Mouse (Mus musculus) forebrain, embryonic 12.5 days (tissue): ENCODE results near the gene Megf8. TPM values are rescaled to one million over a fixed set of nuclear protein-coding genes. Genes with fewer than 3 reads are reported as not detected.

Experiments used
- ATAC-seq: fragments of 200-750 bp; cut with Nextera tagmentation; 2 replicates; pipeline ENCODE4 v1.8.0; 2017; ENCODE audit warnings: moderate TSS enrichment; ENCODE audit not compliant: low FRiP score
- H3K27ac ChIP-seq: fragments of 300-500 bp; sonication (generic); 2 replicates; pipeline ENCODE4 v1.5.1; 2016; ENCODE audit warnings: mild to moderate bottlenecking
- H3K27me3 ChIP-seq: fragments of 300-500 bp; sonication (generic); 2 replicates; pipeline ENCODE4 v1.6.1; 2016; ENCODE audit warnings: mild to moderate bottlenecking
- H3K36me3 ChIP-seq: fragments of 300-500 bp; sonication (generic); replicated peaks from 2 replicates; pipeline ENCODE4 v1.6.1; 2016; ENCODE audit warnings: mild to moderate bottlenecking
- H3K4me1 ChIP-seq: fragments of 300-500 bp; sonication (generic); 2 replicates; pipeline ENCODE4 v1.6.1; 2016
- H3K4me2 ChIP-seq: fragments of 300-500 bp; sonication (generic); 2 replicates; pipeline ENCODE4 v1.6.1; 2016; ENCODE audit warnings: mild to moderate bottlenecking, moderate library complexity
- H3K4me3 ChIP-seq: fragments of 300-500 bp; sonication (generic); replicated peaks from 2 replicates; pipeline ENCODE4 v1.5.1; 2016; ENCODE audit warnings: mild to moderate bottlenecking
- H3K9ac ChIP-seq: fragments of 300-500 bp; sonication (generic); 2 replicates; pipeline ENCODE4 v1.6.1; 2016; ENCODE audit warnings: mild to moderate bottlenecking
- H3K9me3 ChIP-seq: fragments of 300-500 bp; sonication (generic); 2 replicates; pipeline ENCODE4 v1.6.1; 2016
- WGBS: fragments of 180-500 bp; shearing (Covaris S2); methylation state at CpG from one replicate; pipeline ENCODE4 v1.1.7; 2016; 5-methylcytosine and 5-hydroxymethylcytosine counted together
- polyA plus RNA-seq: library from polyadenylated mRNA; unstranded; fragments of >200 nt; fragmentation: Nextera tagmentation; extraction: Ambion mirVana; gene quantifications from 2 replicates; pipeline ENCODE4 v1.2.1, GENCODE M21; 2016

Megf8 gene
- polyA plus RNA-seq, 1 experiment from 2014 or later = 18.8 TPM

- Histone ChIP-seq H3K36me3 (peaks cover 90% of the 10 kb centered on the region), H3K27me3 (no peaks in the 10 kb centered on the region), H3K27ac (no peak overlapping the region), H3K4me3 (no peak overlapping the region), H3K9ac (peak overlapping the region; percentile 17; the same call in 1 of the 2 replicates), H3K4me1 (peaks cover 29% of the 10 kb centered on the region), H3K4me2 (no peak overlapping the region), H3K9me3 (0 out of 2 replicates have a peak, but pooled peaks cover 7% of the 10 kb centered on the region)
- WGBS = 66% methylated on average over 7 of the region's 7 CpGs
- ATAC-seq = no peak
These were observed 24.9 kb upstream of the Megf8 start for GRCm38 (mm10) chr7:25292107-25292506.

GRCm38 (mm10) chr7:25293191-25293739 is 23.7 kb upstream of the Megf8 start:
- H3K9me3 ChIP-seq = 0 out of 2 replicates have a peak, but pooled peaks cover 7% of the 10 kb centered on the region
- WGBS = 79% methylated on average over 10 of the region's 10 CpGs
- H3K4me1 ChIP-seq = peaks cover 32% of the 10 kb centered on the region
- no peak for ATAC-seq
- no peak overlapping the region for H3K9ac ChIP-seq
- H3K4me2 ChIP-seq = no peak overlapping the region
- no peak overlapping the region for H3K4me3 ChIP-seq
- peaks cover 78% of the 10 kb centered on the region for H3K36me3 ChIP-seq
- H3K27ac ChIP-seq = peak overlapping the region; percentile 5; the same call in 1 of the 2 replicates
- H3K27me3 ChIP-seq = no peaks in the 10 kb centered on the region

- Histone ChIP-seq H3K27me3 (no peaks in the 10 kb centered on the region), H3K4me1 (peaks cover 35% of the 10 kb centered on the region), H3K27ac (no peak overlapping the region; the same call in 1 of the 2 replicates), H3K4me2 (no peak overlapping the region), H3K4me3 (no peak overlapping the region), H3K9me3 (0 out of 2 replicates have a peak, but pooled peaks cover 6% of the 10 kb centered on the region), H3K9ac (no peak overlapping the region), H3K36me3 (peaks cover 66% of the 10 kb centered on the region)
- ATAC-seq = no peak
- WGBS = 89% methylated on average over 4 of the region's 4 CpGs
These were observed 22.5 kb upstream of the Megf8 start for GRCm38 (mm10) chr7:25294495-25294894.

GRCm38 (mm10) chr7:25294960-25295722 is 21.8 kb upstream of the Megf8 start:
- no peak overlapping the region for H3K4me3 ChIP-seq
- no peak for ATAC-seq
- no peak overlapping the region for H3K9ac ChIP-seq
- no peaks in the 10 kb centered on the region for H3K27me3 ChIP-seq
- no peak overlapping the region for H3K4me2 ChIP-seq
- H3K27ac ChIP-seq = 0 out of 2 replicates have a peak overlapping the region, but pooled peaks have one; percentile 98
- H3K9me3 ChIP-seq = no peaks in the 10 kb centered on the region
- peaks cover 35% of the 10 kb centered on the region for H3K4me1 ChIP-seq
- 89% methylated on average over 12 of the region's 12 CpGs for WGBS
- peaks cover 59% of the 10 kb centered on the region for H3K36me3 ChIP-seq

DNA sequence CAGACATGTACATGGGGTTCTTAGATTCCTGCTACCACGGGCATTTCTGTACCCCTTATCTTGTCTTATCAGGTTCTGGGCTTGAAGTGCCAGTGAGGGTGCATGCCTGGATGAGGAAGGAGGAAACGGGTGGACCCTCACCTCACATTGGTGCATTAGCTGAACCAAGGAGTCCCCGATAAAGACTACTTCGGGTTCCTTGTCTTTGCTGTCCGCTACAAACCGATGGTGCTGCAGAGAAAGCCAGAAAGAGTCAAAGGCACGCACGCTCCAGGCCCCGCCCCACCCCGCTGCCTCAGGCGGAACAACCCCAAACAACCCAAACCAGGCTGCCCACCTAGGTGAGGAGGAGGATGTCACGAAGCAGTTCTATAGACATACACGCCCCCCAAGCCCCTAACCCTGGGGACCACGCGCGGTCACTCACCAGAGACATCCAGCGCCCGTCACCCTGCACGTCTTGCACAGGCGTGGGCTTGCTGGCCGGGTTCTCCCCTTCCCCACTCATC is 20.0 kb upstream of the Megf8 start:
- Histone ChIP-seq H3K4me3 (peak overlapping the region; percentile 86), H3K9me3 (no peaks in the 10 kb centered on the region), H3K4me2 (peak overlapping the region; percentile 79), H3K27me3 (no peaks in the 10 kb centered on the region), H3K9ac (peak overlapping the region; percentile 91), H3K27ac (peak overlapping the region; percentile 98), H3K4me1 (peaks cover 25% of the 10 kb centered on the region), H3K36me3 (peaks cover 41% of the 10 kb centered on the region)
- ATAC-seq = peak; percentile 49; the same call in 1 of the 2 replicates
- WGBS = under 1% methylated on average over 21 of the region's 21 CpGs

- Histone ChIP-seq H3K9me3 (no peaks in the 10 kb centered on the region), H3K4me3 (peak within 1 kb of the TSS; percentile 86), H3K27me3 (no peaks in the 10 kb centered on the region), H3K9ac (peak within 1 kb of the TSS; percentile 91), H3K36me3 (peaks cover 34% of the 10 kb centered on the region), H3K27ac (peak within 1 kb of the TSS; percentile 98), H3K4me2 (peak within 1 kb of the TSS; percentile 79), H3K4me1 (peaks cover 21% of the 10 kb centered on the region)
- under 1% methylated on average over 52 of the region's 52 CpGs for WGBS
- ATAC-seq = peak; percentile 92
These were observed 19.3 kb upstream of the Megf8 start, which contains the start of gene Pafah1b3 for GRCm38 (mm10) chr7:25297454-25298325. Pafah1b3 (minus strand) TSS chr7:25297986.

DNA sequence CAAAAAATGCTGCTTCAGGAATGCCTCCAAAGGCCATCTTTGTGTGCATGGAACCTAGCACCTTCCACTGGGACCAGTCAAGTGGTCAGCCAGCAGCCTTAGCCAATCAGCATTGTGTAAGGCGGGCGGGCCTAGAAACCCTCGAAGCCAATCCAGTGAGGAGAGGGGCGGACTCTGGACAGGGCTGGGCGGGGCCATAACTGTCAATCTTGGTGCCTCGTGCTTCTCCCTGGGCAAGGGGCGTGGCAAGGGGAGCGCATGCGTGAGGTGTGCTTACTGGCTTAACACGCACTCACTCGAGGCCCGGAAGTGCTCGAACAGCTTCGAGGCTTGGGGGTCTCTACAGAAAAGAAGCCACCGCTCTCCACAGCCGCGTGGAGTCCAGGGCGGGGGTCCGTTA is 15.9 kb upstream of the Megf8 start, which contains the start of gene Prr19:
Prr19 (plus strand) TSS at position 349 of the 400 bp plus-strand sequence.
- 57% methylated on average over 19 of the region's 19 CpGs for WGBS
- no peak within 1 kb of the TSS for H3K4me3 ChIP-seq
- H3K4me2 ChIP-seq = no peak within 1 kb of the TSS

DNA sequence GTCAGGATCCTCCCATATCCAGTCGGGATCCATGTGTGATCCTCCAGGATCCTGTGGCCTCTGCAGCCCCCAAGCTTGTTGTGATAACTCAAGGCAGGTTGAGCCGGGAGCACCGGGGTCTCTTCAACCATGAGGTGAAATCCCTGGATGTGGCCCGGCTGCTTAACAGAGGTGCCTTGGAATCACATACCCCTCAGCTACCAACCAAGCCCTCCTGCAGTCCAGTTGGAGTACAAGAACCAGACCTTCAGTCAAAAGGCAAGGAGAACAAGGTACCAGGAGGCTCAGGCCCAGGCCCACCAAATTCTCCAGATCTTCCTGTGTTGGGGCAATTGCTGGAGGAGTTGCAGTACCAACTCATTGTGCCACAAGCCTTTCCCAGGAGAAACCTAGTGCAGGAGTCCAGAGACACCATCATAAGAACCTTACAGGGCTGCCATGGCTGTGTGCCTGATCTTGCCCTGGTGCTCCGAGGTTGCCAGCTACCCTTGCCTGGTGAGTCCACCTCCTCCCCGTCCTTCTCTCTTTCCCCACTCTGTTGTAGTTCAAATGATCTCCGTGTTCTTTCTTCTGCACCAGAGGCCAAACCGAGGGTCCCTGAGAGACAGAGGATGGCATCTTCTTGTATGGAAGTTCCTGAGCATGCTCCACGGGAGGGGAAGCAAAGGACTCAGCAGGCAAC is 13.8 kb upstream of the Megf8 start:
- Histone ChIP-seq H3K36me3 (no peaks in the 10 kb centered on the region), H3K4me2 (no peak overlapping the region), H3K4me3 (no peak overlapping the region), H3K9me3 (no peaks in the 10 kb centered on the region), H3K4me1 (peaks cover 17% of the 10 kb centered on the region), H3K9ac (no peak overlapping the region), H3K27ac (no peak overlapping the region), H3K27me3 (peaks cover 16% of the 10 kb centered on the region)
- no peak for ATAC-seq
- WGBS = 77% methylated on average over 9 of the region's 9 CpGs

More for the DNA sequence above, 15.9 kb upstream of the Megf8 start, which contains the start of gene Prr19:
- no peak for ATAC-seq
- Histone ChIP-seq H3K27me3 (peaks cover 5% of the 10 kb centered on the region; the same call in 1 of the 2 replicates), H3K9me3 (no peaks in the 10 kb centered on the region), H3K36me3 (peaks cover 1% of the 10 kb centered on the region; the same call in 1 of the 2 replicates), H3K4me1 (peaks cover 24% of the 10 kb centered on the region), H3K27ac (no peak within 1 kb of the TSS), H3K9ac (no peak within 1 kb of the TSS)

DNA sequence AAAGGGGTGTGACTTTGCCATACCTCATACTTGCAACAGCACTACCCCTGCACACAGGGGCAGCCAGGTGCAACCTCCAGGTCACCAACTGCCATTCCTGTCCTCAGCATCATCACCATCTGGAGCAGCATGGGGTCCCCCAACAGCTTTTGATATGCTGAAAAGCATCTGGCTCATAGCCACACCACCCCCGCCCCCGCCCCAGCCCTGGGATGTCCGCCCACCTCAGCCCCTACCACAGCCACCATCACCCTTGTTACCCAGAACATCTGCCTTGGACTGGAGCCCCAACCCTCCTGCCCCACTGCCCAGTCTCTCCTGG is 13.3 kb upstream of the Megf8 start:
- 90% methylated on average over 3 of the region's 3 CpGs for WGBS
- no peak for ATAC-seq

GRCm38 (mm10) chr7:25305481-25305880 is 11.5 kb upstream of the Megf8 start:
- H3K36me3 ChIP-seq = no peaks in the 10 kb centered on the region
- H3K9ac ChIP-seq = peak overlapping the region; percentile 69
- H3K4me1 ChIP-seq = peaks cover 13% of the 10 kb centered on the region
- whole genome bisulfite sequencing = 3% methylated on average over 2 of the region's 2 CpGs
- H3K4me3 ChIP-seq = peak overlapping the region; percentile 62
- no peaks in the 10 kb centered on the region for H3K9me3 ChIP-seq
- no peak overlapping the region for H3K27ac ChIP-seq
- peak overlapping the region; percentile 81 for H3K4me2 ChIP-seq
- H3K27me3 ChIP-seq = peaks cover 24% of the 10 kb centered on the region
- peak; percentile 31 for ATAC-seq

More for the DNA sequence above, 13.3 kb upstream of the Megf8 start:
- no peak overlapping the region for H3K27ac ChIP-seq
- no peaks in the 10 kb centered on the region for H3K36me3 ChIP-seq
- peaks cover 13% of the 10 kb centered on the region for H3K4me1 ChIP-seq
- H3K27me3 ChIP-seq = peaks cover 16% of the 10 kb centered on the region
- H3K9me3 ChIP-seq = no peaks in the 10 kb centered on the region
- no peak overlapping the region for H3K4me3 ChIP-seq
- H3K4me2 ChIP-seq = no peak overlapping the region
- no peak overlapping the region for H3K9ac ChIP-seq

GRCm38 (mm10) chr7:25305956-25306613 is 10.9 kb upstream of the Megf8 start, which contains the start of gene Tmem145:
Tmem145 (plus strand) TSS chr7:25306106.
- Histone ChIP-seq H3K36me3 (no peaks in the 10 kb centered on the region), H3K4me3 (peak within 1 kb of the TSS; percentile 62), H3K9me3 (no peaks in the 10 kb centered on the region), H3K9ac (peak within 1 kb of the TSS; percentile 69), H3K27me3 (peaks cover 28% of the 10 kb centered on the region), H3K4me2 (peak within 1 kb of the TSS; percentile 81), H3K4me1 (peaks cover 13% of the 10 kb centered on the region), H3K27ac (peak within 1 kb of the TSS; percentile 71)
- under 1% methylated on average over 47 of the region's 47 CpGs for WGBS
- peak; percentile 77 for ATAC-seq
